Mouse (Mus musculus): ENCODE results near the gene Ascl1.
A peak's percentile ranks its signal among the peaks of the same experiment; 100 is the strongest.

Gene Ascl1

DNA sequence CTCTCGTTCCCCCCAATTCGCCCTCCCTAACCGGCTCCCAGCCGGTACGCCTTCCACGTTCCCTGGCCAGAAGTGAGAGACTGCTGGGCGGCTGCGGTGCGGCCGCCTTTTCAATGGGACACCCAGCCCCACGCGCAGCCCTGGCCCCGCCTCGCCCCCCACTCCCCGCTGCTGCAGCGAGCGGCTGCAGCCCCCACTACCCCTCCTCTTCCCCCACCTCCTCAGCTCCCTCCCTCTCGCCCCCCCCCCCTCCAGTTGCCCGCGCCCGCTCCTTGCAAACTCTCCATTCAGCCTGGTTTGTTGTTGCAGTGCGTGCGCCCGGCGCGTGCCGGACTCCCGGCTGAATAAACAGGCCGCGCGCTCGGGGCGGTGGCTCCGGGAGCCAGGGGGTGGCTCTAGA is at the start of gene Ascl1:
Gene Ascl1 (minus strand): TSS at position 85 of the 400 bp plus-strand sequence.
- peak; percentile 7 for DNase-seq

DNA sequence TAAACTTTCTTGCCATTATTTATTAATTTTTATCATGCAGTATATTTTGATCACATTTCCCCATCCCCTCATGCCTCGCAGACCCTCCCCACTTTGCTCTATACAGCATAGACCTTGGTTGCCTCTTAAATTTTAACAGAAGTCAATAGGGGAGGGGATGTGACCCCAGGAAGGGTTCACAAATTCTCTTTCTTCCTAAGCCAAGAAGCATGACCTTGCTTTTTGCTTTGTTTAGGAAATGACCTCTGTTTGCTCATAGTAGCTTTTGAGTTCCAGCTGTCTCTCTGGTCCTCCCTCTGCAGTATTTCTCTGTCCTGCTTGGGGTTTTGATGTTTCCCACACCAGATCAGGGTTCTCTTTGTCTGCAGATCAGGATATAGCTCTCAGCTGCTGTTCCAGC is 40.7 kb upstream of the Ascl1 start:
- DNase-seq: no peak

GRCm38 (mm10) chr10:87521646-87522045 is 28.2 kb upstream of the Ascl1 start, which contains the start of gene Pah:
Pah (plus strand) TSS chr10:87521795.
- peak; percentile 62 for DNase-seq

- peak; percentile 10 for DNase-seq
These were observed 27.1 kb upstream of the Ascl1 start for GRCm38 (mm10) chr10:87520401-87521116.

GRCm38 (mm10) chr10:87518585-87518984 is 25.1 kb upstream of the Ascl1 start:
- DNase-seq: peak; percentile 10

DNA sequence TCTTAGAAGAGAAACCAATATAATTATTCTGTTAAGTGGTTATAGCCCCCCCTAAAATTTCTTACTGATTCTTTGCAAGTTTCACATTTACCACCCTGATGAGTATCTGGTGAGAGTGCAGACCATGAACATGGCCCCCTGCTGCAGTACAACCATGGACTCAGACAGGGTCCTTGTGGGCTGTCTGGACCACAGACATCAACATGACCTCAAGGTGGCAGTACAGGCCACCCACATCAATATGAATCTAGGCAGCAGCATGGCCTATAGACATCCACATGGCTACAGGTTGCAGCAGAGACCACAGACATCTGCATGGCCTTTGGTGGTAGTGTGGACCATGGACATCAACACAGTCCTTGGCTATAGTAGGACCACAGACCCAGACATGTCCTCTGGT is 19.6 kb upstream of the Ascl1 start:
- DNase-seq: peak; percentile 37

DNA sequence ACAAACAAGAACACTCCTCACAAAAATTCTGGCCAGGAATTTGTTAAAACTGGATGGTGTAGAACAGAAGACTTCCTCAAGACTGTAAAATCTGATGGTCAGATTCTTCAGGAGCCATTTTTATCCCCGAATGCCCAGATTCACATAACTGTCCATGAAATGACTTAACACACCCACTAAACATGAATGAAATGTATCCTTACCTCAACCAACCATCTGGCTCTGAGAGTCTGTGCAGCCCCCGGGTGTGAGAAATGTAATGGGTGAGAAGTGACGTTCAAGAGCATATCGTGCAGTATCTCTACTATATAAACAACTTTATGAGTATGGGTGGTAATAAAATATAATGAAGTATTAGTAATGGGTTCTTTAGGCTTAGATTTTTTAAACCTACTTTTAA is 15.1 kb upstream of the Ascl1 start:
- no peak for DNase-seq

DNA sequence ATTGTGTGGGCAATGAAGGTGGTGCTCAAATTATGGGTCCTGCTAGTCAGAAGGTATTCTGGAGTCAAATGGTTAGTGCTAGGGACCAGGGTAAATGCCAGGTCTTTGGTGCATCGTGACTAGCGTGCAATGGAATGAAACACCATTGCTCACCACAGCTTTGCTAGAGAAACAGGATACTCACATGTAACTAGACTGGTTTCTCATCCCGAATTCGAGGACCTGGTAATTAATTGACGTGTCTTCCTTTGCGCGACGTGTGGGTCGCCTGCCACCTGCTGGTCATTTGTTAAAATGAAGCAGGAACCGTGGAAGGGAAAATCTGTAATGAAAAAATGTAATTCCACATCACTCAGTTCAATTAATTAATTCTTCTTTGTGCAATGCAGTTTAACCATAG is 10.5 kb upstream of the Ascl1 start:
- peak; percentile 77 for DNase-seq

DNA sequence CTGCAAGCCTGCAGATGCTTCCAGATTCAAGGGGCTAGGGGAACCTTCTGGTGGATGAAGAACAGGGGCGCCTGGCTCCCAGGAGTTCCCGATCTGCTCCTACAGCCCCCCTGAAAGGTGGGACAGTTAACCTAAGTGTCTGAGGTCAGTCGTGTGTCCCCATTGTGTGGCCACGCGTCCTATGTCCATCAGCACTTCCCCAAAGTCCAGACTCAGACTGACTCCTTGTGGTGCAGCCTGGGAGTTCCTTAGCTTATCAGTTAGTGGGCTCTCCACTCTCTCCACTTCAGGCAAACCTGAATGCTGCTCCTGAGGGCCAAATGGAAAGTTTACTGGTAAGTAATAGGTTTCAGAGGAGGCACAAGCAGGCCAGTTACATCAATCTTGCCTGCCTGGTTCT is 8.8 kb upstream of the Ascl1 start:
- no peak for DNase-seq

DNA sequence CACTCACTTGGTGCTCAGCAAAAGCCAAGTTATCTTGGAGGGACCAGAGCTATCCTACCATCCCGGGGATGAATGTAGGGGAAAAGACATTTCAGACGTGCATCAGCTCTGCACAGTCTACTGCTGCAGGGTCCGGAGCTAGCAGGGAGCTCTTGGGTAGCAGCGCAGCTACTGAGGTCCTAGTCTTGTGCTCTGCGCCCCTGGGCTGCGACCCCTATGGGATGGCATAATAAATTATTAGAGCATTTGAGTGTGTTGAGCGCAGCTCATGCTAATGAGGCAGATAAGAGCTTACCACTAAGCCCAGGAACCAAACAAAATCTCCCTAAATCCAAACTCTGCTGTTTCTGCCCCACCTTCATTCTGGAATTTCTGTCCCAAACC is 8.2 kb upstream of the Ascl1 start:
- no peak for DNase-seq

DNA sequence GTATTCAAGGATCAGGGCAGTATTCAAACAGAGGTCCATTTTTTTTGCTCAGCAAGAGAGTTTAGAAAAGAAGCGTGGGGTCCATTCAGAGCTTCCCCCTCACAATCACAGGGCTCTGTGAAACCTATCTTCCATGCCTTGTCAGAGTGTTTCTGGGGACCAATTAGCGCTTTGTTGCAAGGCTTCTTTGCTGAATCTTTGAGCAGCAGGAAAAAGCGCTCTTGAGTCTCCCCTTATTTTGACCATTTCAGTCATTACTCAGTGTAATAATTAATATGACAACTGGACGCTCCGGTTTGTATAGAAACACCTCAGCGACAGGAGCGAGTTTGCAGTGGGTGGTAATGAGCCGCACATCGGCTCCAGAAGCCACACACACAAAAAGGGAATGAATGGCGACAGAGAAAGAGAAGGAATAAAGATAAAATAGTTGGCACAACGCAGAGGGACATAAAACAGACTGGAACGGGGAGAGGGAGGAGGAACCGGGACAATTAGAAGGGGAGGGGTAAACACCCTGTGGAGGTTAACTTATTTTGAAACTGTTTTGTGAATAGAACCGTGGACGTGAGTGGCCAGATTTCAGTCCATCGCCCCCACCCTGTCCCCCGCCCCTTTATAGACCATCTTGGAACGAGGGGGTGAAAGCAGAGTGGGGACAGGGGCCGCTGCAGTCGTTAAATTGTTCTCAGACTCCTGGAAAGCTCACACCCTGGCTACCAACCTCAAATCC is 7.6 kb upstream of the Ascl1 start:
- no peak for DNase-seq

GRCm38 (mm10) chr10:87497056-87497455 is 3.6 kb upstream of the Ascl1 start:
- DNase-seq: no peak

DNA sequence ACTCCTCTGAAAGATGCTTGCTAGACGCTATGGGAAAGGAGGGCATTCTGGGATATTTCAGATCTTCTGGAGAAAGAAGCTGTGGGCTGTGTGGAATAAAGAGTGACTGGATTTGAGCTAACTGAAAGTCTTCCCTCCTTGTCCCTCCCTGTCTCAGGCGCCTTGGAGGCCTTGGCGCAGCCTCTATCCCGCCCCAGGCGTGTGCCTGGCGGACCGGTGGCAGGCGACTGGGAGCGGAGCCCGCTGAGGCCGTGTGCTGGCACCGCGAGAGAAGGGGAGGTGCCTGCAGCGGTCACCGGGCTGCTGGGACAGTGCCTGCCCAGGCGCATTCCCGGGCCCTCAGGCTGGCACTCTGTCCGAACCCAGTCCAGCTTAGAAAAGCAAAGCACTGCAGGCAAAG is 1.1 kb upstream of the Ascl1 start:
- peak; percentile 27 for DNase-seq

DNA sequence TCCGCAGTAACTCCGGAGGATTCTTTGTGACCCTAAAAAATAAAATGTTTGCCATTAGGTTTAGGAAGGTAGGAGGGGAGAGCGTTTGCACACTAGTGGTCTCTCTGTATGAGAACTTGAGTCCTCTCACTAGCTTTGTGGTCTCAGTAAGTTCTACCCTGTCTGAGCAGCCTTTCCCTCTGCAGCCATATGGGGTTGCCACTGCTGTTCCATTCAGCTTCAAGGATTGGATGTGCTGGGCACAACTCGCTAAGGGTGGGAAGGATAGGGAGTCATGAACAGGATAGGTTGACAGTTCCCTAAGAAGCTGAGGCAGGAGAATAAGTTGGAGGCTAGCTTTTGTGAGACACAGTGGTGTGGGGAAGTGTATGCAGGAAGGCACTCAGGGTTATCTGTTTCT is 716 bp upstream of the Ascl1 start:
- DNase-seq: no peak

- DNase-seq: peak; percentile 80
These were observed 554 bp downstream of the Ascl1 start for GRCm38 (mm10) chr10:87492661-87493551.

DNA sequence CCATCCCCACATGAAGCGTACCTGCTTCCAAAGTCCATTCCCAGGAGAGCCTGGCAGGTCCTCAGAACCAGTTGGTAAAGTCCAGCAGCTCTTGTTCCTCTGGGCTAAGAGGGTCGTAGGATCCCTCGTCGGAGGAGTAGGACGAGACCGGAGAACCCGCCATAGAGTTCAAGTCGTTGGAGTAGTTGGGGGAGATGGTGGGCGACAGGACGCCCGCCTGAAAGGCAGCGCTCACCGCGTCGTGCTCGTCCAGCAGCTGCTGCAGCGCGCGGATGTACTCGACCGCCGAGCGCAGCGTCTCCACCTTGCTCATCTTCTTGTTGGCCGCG is 1.2 kb downstream of the Ascl1 start:
- DNase-seq: no peak

DNA sequence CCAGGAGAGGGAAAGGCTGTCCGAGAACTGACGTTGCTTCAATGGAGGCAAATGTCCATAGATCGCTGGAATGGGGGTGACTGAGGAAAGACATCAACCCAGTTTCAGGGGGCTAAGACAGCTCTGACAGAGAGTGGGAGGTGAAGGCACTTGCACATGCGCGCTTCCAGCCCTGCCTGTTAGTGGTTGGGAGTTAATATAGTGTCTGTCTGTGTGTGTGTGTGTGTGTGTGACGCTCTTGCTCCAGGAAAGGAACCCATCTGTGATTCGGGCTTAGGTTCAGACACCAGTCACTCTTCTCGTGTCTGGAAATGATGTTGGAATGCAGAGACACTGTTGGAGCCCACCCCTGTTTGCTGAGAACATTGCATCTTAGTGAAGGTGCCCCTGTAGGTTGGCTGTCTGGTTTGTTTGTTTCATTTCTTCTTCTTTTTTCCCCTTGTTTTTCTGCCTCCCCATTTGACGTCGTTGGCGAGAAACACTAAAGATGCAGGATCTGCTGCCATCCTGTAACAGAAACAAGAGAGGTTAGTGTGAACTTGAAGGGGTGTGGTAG is 1.9 kb downstream of the Ascl1 start:
- DNase-seq: no peak

GRCm38 (mm10) chr10:87490328-87490727 is 3.1 kb downstream of the Ascl1 start:
- no peak for DNase-seq

DNA sequence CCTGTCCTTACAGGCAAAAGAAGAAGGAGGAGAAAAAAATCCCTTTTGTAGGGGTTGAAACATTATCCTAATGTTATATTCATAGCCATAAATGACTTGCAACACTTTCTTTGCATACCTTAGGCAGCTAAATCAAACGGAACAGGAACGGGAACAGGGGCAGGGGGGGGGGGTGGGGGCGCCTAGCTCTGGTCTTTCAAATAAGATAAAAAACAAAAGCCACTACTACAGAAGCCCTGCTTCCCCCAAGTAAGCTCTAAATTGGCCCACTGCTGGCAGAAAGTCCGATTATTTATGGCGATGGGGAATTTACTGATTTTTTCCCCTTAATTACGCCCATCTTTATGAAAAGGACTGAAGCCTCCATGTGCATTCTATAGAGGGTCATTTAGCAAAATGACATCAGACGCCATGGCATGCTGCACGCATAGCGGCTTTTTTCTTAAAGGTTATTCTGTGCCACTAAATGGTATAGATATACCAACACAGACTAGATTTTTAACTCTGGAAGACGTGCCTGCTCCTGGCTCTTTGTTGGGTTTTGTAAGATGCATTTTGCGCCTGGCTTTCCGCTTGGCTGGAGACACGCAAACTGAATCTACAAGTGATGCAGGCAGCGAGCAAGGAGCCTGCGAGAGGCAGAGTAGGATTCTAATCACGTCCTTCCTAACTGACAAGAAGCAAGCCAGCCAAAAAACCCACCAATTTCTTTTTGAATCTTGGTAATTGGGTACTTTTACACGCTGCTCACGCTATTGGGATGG is 4.0 kb downstream of the Ascl1 start:
- DNase-seq: no peak

DNA sequence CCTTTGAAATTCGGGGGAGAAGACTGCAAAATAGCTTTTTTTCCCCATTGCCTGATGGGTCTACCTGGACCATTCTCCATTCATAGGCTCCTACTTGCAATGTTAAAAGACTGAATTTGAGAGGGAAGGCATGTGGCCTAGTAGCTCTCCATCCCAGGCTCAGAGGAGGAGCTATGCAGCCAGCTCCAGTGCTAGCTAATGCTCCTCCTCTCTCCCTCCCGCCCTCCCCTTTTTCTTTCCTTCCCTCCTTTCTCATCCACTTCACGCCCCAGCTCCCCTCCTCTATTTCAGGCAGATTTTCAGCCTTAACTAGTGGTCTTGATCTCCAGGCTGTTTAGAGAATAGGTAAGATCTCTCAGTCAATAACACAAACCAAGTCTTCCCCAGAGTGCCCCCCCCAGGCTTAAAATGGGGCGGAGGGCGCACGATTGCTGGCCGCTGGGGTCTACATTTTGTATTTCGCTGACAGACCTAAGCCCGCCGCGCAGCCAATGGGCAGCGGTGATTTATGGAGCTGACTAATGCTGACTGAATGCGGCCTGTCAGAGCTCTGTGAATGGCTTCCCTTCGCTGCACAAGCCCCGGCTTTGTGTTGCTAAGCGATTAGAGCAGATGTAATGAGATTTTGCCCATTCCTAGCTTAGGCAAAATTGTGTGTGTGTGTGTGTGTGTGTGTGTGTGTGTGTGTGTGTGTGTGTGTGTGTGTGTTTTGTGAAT is 4.9 kb downstream of the Ascl1 start:
- DNase-seq: peak; percentile 30

DNA sequence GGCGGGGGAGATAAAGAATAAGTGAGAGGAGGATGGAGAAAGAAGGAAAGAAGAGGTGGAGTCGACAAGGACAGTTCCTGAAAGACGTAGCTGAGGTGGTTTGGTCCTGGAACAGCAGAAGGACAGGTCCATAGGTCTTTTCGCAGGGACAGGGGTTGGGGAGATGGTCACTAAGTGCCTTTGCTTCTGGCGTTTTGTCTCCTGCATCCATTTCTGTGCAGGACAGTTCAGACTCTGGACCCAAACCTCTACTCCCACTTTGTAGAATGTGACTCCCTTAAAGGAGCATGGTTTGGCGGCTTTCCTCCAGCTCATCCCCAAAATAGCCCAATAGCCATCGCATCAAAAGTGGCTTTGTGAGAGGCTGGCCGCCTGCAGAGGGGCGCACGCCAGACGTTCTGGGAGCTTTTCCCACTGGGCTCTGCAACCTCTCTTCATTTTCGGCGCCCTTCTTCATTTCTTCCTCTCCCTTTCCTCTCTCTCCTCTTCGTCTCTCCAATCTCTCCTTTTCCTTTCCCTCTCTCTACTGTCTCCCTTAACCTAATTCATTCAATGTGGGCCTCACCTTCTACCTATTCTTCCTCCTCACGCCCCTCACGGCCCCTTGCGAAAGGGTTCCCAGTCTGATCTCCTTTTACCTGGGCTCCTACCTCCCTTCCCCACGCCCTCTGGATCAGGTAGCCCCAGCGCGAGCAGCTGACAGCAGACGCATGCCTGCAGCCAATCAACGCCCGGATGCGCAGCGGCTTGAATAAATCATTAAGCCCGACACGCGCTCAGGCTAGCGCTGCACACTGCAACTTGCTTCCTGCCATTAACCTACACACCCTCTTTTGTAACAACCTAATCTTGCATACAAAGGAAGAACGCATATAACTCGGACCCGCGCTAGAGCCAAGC is 7.5 kb downstream of the Ascl1 start:
- peak; percentile 50 for DNase-seq
